Mouse (Mus musculus): ENCODE results near the gene Nol4l.

Gene Nol4l

GRCm38 (mm10) chr2:153543911-153544730 lies 14.3 kb upstream of the Nol4l start:
- in situ Hi-C loops (cut with MboI), result no loop called here

- in situ Hi-C loops (cut with MboI), result no loop called here
These were observed 13.3 kb upstream of the Nol4l start for GRCm38 (mm10) chr2:153542936-153543668.

GRCm38 (mm10) chr2:153538898-153539297 lies 9.1 kb upstream of the Nol4l start:
- in situ Hi-C loops (cut with MboI), result no loop called here

- in situ Hi-C loops (cut with MboI), result no loop called here
These were observed 4.2 kb upstream of the Nol4l start for GRCm38 (mm10) chr2:153533981-153534380.

GRCm38 (mm10) chr2:153530948-153531347 lies 1.2 kb upstream of the Nol4l start:
- in situ Hi-C loops (cut with MboI), result no loop called here

GRCm38 (mm10) chr2:153529365-153529781 lies 398 bp downstream of the Nol4l start:
- in situ Hi-C loops (cut with MboI), result no loop called here

GRCm38 (mm10) chr2:153528571-153529364 lies 1.0 kb downstream of the Nol4l start:
- in situ Hi-C loops (cut with MboI), result no loop called here

GRCm38 (mm10) chr2:153527580-153528531 lies 1.9 kb downstream of the Nol4l start:
- in situ Hi-C loops (cut with MboI), result no loop called here

- in situ Hi-C loops (cut with MboI), result no loop called here
These were observed 2.8 kb downstream of the Nol4l start for GRCm38 (mm10) chr2:153526850-153527530.

GRCm38 (mm10) chr2:153525906-153526311 lies 3.9 kb downstream of the Nol4l start:
- in situ Hi-C loops (cut with MboI), result no loop called here

GRCm38 (mm10) chr2:153524727-153525126 lies 5.0 kb downstream of the Nol4l start:
- in situ Hi-C loops (cut with MboI), result no loop called here

- in situ Hi-C loops (cut with MboI), result no loop called here
These were observed 6.1 kb downstream of the Nol4l start for GRCm38 (mm10) chr2:153523656-153524055.

GRCm38 (mm10) chr2:153523143-153523542 lies 6.6 kb downstream of the Nol4l start:
- in situ Hi-C loops (cut with MboI), result no loop called here

GRCm38 (mm10) chr2:153522270-153522669 lies 7.5 kb downstream of the Nol4l start:
- in situ Hi-C loops (cut with MboI), result no loop called here

- in situ Hi-C loops (cut with MboI), result no loop called here
These were observed 9.7 kb downstream of the Nol4l start for GRCm38 (mm10) chr2:153520057-153520456.

- in situ Hi-C loops (cut with MboI), result no loop called here
These were observed 12.8 kb downstream of the Nol4l start for GRCm38 (mm10) chr2:153516961-153517360.

- in situ Hi-C loops (cut with MboI), result no loop called here
These were observed 14.2 kb downstream of the Nol4l start for GRCm38 (mm10) chr2:153515582-153515981.

- in situ Hi-C loops (cut with MboI), result no loop called here
These were observed 15.0 kb downstream of the Nol4l start for GRCm38 (mm10) chr2:153514497-153515380.

GRCm38 (mm10) chr2:153513983-153514382 lies 15.8 kb downstream of the Nol4l start:
- in situ Hi-C loops (cut with MboI), result no loop called here
